Mouse (Mus musculus): ENCODE data around the gene Zbtb42. TPM values are rescaled to one million over a fixed set of nuclear protein-coding genes. Genes with fewer than 3 reads are reported as not detected.

The Zbtb42 gene
- polyA plus RNA-seq, 1 experiment from 2014 or later = 1.6 TPM

- no peak overlapping the region for H3K9ac ChIP-seq (replicated peaks)
- H3K27ac ChIP-seq (ENCODE audit: low read depth) = no peak overlapping the region
- DNase-seq (no peak), ATAC-seq (no peak)
- H3K9me3 ChIP-seq (ENCODE audit: low read length) = no peaks in the 10 kb centered on the region
- TF ChIP-seq CTCF (IDR thresholded peaks at IDR 0.05; ENCODE audit: low read depth) (no peak), EP300 (IDR thresholded peaks at IDR 0.05; ENCODE audit: low read depth) (no peak)
- 86% methylated on average over 12 of the region's 12 CpGs for WGBS (ENCODE audit: insufficient replicate concordance)
- peaks cover 51% of the 10 kb centered on the region for H3K36me3 ChIP-seq (replicated peaks; ENCODE audit: insufficient read depth, low read length)
- no peak overlapping the region for H3K4me2 ChIP-seq (ENCODE audit: low read depth, low read length)
- H3K4me3 ChIP-seq (ENCODE audit: low read depth, low read length) = no peak overlapping the region
- no peaks in the 10 kb centered on the region for H3K27me3 ChIP-seq (ENCODE audit: insufficient read depth, low read length)
- H3K4me1 ChIP-seq (ENCODE audit: insufficient read depth) = peaks cover 14% of the 10 kb centered on the region
Measured at GRCm38 (mm10) chr12:112663716-112664115, 14.9 kb upstream of the Zbtb42 start.

GRCm38 (mm10) chr12:112664124-112664523, 14.5 kb upstream of the Zbtb42 start:
- Histone ChIP-seq H3K4me2 (ENCODE audit: low read depth, low read length) (no peak overlapping the region), H3K36me3 (replicated peaks; ENCODE audit: insufficient read depth, low read length) (peaks cover 51% of the 10 kb centered on the region), H3K9ac (replicated peaks) (no peak overlapping the region), H3K9me3 (ENCODE audit: low read length) (no peaks in the 10 kb centered on the region), H3K4me1 (ENCODE audit: insufficient read depth) (peaks cover 17% of the 10 kb centered on the region), H3K27ac (ENCODE audit: low read depth) (no peak overlapping the region), H3K4me3 (ENCODE audit: low read depth, low read length) (no peak overlapping the region), H3K27me3 (ENCODE audit: insufficient read depth, low read length) (no peaks in the 10 kb centered on the region)
- ATAC-seq (no peak), DNase-seq (no peak)
- TF ChIP-seq CTCF (IDR thresholded peaks at IDR 0.05; ENCODE audit: low read depth) = no peak
- no peak for TF ChIP-seq EP300 (IDR thresholded peaks at IDR 0.05; ENCODE audit: low read depth)
- WGBS (ENCODE audit: insufficient replicate concordance) = 81% methylated on average over 2 of the region's 2 CpGs

DNA sequence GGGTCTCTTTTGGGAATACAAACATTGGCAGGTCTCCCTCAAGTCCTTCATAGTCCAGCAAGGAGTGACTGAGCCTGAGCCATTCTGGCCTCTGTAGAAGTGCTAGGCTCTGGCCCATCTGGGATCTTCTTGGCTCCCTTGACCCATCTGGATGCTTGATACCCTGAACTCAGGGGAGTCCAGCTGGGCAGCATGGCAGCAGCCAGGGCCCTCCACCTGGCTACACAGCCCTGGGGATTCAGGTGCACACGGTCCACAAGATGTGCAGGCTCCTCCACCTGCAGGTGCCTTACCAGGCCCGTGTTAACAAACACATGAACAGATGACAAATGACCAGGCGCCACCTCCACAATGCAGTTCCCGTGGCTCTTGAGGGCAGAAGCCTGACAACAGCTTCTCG, 14.0 kb upstream of the Zbtb42 start:
- H3K9me3 ChIP-seq (ENCODE audit: low read length) = no peaks in the 10 kb centered on the region
- no peak overlapping the region for H3K27ac ChIP-seq (ENCODE audit: low read depth)
- TF ChIP-seq CTCF (IDR thresholded peaks at IDR 0.05; ENCODE audit: low read depth) (no peak), EP300 (IDR thresholded peaks at IDR 0.05; ENCODE audit: low read depth) (no peak)
- H3K4me2 ChIP-seq (ENCODE audit: low read depth, low read length) = no peak overlapping the region
- peaks cover 48% of the 10 kb centered on the region for H3K36me3 ChIP-seq (replicated peaks; ENCODE audit: insufficient read depth, low read length)
- ATAC-seq = no peak
- H3K4me1 ChIP-seq (ENCODE audit: insufficient read depth) = peaks cover 18% of the 10 kb centered on the region
- no peak overlapping the region for H3K9ac ChIP-seq (replicated peaks)
- no peak overlapping the region for H3K4me3 ChIP-seq (ENCODE audit: low read depth, low read length)
- no peaks in the 10 kb centered on the region for H3K27me3 ChIP-seq (ENCODE audit: insufficient read depth, low read length)
- DNase-seq = no peak
- 68% methylated on average over 5 of the region's 5 CpGs for WGBS (ENCODE audit: insufficient replicate concordance)

DNA sequence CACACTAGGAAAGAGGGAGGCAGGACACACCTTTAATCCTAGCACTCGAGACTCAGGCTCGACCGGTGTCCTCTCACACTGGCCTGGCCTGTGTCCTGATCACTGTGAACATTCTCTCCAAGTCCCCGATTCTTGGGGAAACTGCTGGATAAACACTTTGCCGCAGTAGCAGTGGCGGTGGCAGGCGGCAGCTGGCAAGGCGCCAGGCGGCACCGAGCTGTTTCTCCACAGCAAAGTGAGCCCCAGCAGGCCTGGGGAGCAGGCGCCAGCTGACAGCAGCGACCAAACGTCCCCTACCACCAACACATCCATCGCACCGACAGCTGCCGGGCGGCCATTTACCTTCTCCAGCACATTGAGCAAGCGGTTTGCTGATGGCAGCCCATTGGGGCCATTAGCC, 13.2 kb upstream of the Zbtb42 start:
- no peak overlapping the region for H3K4me3 ChIP-seq (ENCODE audit: low read depth, low read length)
- H3K9ac ChIP-seq (replicated peaks) = no peak overlapping the region
- peaks cover 50% of the 10 kb centered on the region for H3K36me3 ChIP-seq (replicated peaks; ENCODE audit: insufficient read depth, low read length)
- DNase-seq (peak; percentile 72), ATAC-seq (peak; percentile 54)
- no peak overlapping the region for H3K27ac ChIP-seq (ENCODE audit: low read depth)
- peaks cover 25% of the 10 kb centered on the region for H3K4me1 ChIP-seq (ENCODE audit: insufficient read depth)
- no peak for TF ChIP-seq EP300 (IDR thresholded peaks at IDR 0.05; ENCODE audit: low read depth)
- no peak for TF ChIP-seq CTCF (IDR thresholded peaks at IDR 0.05; ENCODE audit: low read depth)
- no peaks in the 10 kb centered on the region for H3K9me3 ChIP-seq (ENCODE audit: low read length)
- H3K27me3 ChIP-seq (ENCODE audit: insufficient read depth, low read length) = no peaks in the 10 kb centered on the region
- H3K4me2 ChIP-seq (ENCODE audit: low read depth, low read length) = no peak overlapping the region
- 57% methylated on average over 18 of the region's 18 CpGs for WGBS (ENCODE audit: insufficient replicate concordance)

DNA sequence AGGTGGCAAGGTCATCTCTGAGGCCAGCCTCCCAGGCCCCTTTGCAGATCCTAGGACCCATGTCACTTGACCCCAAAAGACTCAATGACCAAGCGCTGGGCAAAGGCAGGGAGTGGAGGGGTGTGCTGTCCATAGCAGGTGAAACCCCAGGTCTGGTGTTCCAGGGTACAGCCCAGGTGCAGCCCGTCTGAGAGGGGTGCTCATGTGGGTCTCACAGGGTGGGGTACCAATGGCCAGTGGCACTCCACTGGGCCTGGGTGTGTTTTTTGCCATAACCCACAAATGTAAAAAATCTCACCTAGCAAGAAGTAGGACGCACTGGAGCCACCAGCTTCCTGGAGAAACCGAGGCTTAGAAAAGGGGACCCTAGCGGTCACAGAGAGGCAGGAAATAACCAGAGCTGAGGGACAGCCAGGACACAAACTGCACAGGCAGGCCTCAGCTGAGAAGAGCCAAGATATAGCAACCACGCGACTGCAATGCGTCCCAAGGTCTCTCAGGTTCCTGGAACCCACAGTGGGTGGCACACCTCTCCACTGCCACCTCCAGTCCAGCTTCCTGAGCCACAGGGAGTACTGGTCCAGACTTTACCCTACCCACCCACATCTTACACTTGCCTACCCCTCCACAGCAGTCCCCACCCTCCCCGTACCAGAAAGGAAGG, 12.6 kb upstream of the Zbtb42 start:
- ATAC-seq = no peak
- Histone ChIP-seq H3K4me3 (ENCODE audit: low read depth, low read length) (no peak overlapping the region), H3K27me3 (ENCODE audit: insufficient read depth, low read length) (no peaks in the 10 kb centered on the region), H3K4me2 (ENCODE audit: low read depth, low read length) (no peak overlapping the region), H3K27ac (ENCODE audit: low read depth) (no peak overlapping the region), H3K9ac (replicated peaks) (no peak overlapping the region), H3K9me3 (ENCODE audit: low read length) (no peaks in the 10 kb centered on the region), H3K36me3 (replicated peaks; ENCODE audit: insufficient read depth, low read length) (peaks cover 49% of the 10 kb centered on the region), H3K4me1 (ENCODE audit: insufficient read depth) (peaks cover 30% of the 10 kb centered on the region)
- no peak for DNase-seq
- no peak for TF ChIP-seq CTCF (IDR thresholded peaks at IDR 0.05; ENCODE audit: low read depth)
- WGBS (ENCODE audit: insufficient replicate concordance) = 73% methylated on average over 9 of the region's 9 CpGs

GRCm38 (mm10) chr12:112667619-112668297, 10.9 kb upstream of the Zbtb42 start:
- ATAC-seq (peak; percentile 25), DNase-seq (peak; percentile 44)
- Histone ChIP-seq H3K9ac (replicated peaks) (0 out of 2 replicates have a peak overlapping the region, but pooled peaks have one; percentile 21), H3K4me1 (ENCODE audit: insufficient read depth) (peaks cover 46% of the 10 kb centered on the region), H3K27me3 (ENCODE audit: insufficient read depth, low read length) (no peaks in the 10 kb centered on the region), H3K4me3 (ENCODE audit: low read depth, low read length) (no peak overlapping the region), H3K27ac (ENCODE audit: low read depth) (peak overlapping the region; percentile 67), H3K9me3 (ENCODE audit: low read length) (no peaks in the 10 kb centered on the region), H3K4me2 (ENCODE audit: low read depth, low read length) (0 out of 2 replicates have a peak overlapping the region, but pooled peaks have one; percentile 18), H3K36me3 (replicated peaks; ENCODE audit: insufficient read depth, low read length) (peaks cover 37% of the 10 kb centered on the region)
- TF ChIP-seq CTCF (IDR thresholded peaks at IDR 0.05; ENCODE audit: low read depth) (no peak), EP300 (IDR thresholded peaks at IDR 0.05; ENCODE audit: low read depth) (no peak)
- 66% methylated on average over 10 of the region's 10 CpGs for WGBS (ENCODE audit: insufficient replicate concordance)

All from liver, postnatal 0 days (tissue).